ENCODE assay signal across 9 mouse cellular contexts in the genomic region with DNA sequence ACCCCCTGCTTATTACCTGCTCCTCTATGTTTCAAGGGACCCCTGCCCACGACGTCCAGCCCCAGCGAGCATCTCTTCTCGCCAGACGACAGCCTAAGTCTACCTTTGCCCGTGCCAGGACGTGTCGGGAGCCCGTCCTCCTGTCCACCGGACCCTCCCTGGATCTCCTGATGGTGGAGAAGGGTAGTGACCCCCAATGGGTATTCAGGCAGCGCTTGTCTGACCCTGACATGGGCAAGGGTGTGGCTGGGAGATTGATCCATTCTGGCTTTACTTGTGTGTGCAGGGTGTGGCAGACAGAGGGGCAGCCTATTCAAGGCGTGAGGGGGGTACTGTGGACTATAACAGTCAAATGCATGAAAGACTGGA. TPM values are rescaled to one million over a fixed set of nuclear protein-coding genes. Genes with fewer than 3 reads are reported as not detected.
DNase-seq lines count a peak whose midpoint lies in the region; ATAC-seq lines count a peak whose summit lies in the region.
"Had no signal": no experiment of that assay in that cellular context is flagged by ENCODE, and none has a peak within 500 bp of the region (broad histone marks: within the 10 kb centered on the region; RNA-seq: fewer than 3 reads in every experiment).

No protein-coding gene starts in this region.

- H3K27me3 ChIP-seq in heart, embryonic 15.5 days, result peaks cover 7% of the 10 kb centered on the region
- peaks cover 5% of the 10 kb centered on the region; the same call in 1 of the 2 replicates for H3K27me3 ChIP-seq in hindbrain, embryonic 12.5 days
- H3K27me3 ChIP-seq in midbrain, embryonic 11.5 days (ENCODE audit: control insufficient read depth, insufficient read depth, low read length), result no peaks in the 10 kb centered on the region

- H3K4me3 ChIP-seq in heart, embryonic 15.5 days, result peak overlapping the region; percentile 98
- peak overlapping the region; percentile 69 for H3K4me3 ChIP-seq in hindbrain, embryonic 12.5 days
- H3K4me3 ChIP-seq in midbrain, embryonic 11.5 days (ENCODE audit: low read depth, low read length), result peak overlapping the region; percentile 99

- peaks cover 21% of the 10 kb centered on the region for H3K4me1 ChIP-seq in heart, embryonic 15.5 days (replicated peaks)
- H3K4me1 ChIP-seq in hindbrain, embryonic 12.5 days, result peaks cover 26% of the 10 kb centered on the region
- H3K4me1 ChIP-seq in midbrain, embryonic 11.5 days (ENCODE audit: control insufficient read depth, insufficient read depth, low read length), result peaks cover 16% of the 10 kb centered on the region

- H3K4me2 ChIP-seq in heart, embryonic 15.5 days, result peak overlapping the region; percentile 97
- peak overlapping the region; percentile 95 for H3K4me2 ChIP-seq in hindbrain, embryonic 12.5 days (replicated peaks)
- H3K4me2 ChIP-seq in midbrain, embryonic 11.5 days, result peak overlapping the region; percentile 95

- peak overlapping the region; percentile 97 for H3K9ac ChIP-seq in heart, embryonic 15.5 days
- peak overlapping the region; percentile 88 for H3K9ac ChIP-seq in hindbrain, embryonic 12.5 days
- peak overlapping the region; percentile 97 for H3K9ac ChIP-seq in midbrain, embryonic 11.5 days (ENCODE audit: low read length)

- no peak for ATAC-seq in heart, embryonic 15.5 days (replicated peaks; ENCODE audit: insufficient number of reproducible peaks, insufficient read depth, low FRiP score, low read depth)
- peak; percentile 61 for ATAC-seq in hindbrain, embryonic 12.5 days (ENCODE audit: low FRiP score)
- ATAC-seq in midbrain, embryonic 11.5 days (ENCODE audit: low FRiP score), result peak; percentile 38

- peak overlapping the region; percentile 84 for H3K27ac ChIP-seq in heart, embryonic 15.5 days
- peak overlapping the region; percentile 77 for H3K27ac ChIP-seq in hindbrain, embryonic 12.5 days
- no peak overlapping the region for H3K27ac ChIP-seq in midbrain, embryonic 11.5 days (ENCODE audit: low read depth, low read length)

- DNase-seq in heart, adult 11 months, result no peak
- DNase-seq in MN1 (ENCODE audit: low spot score), result peak; percentile 60
- no peak for DNase-seq in midbrain, embryonic 11.5 days (ENCODE audit: low spot score, missing footprints)
- no peak for DNase-seq in cerebellum, postnatal 14 days
- no peak for DNase-seq in thymus, postnatal 25 days
- no peak for DNase-seq in layer of hippocampus, postnatal 10 days (ENCODE audit: low spot score in 2 of 2)

- no peaks in the 10 kb centered on the region for H3K9me3 ChIP-seq in heart, embryonic 15.5 days (replicated peaks)
- H3K9me3 ChIP-seq in hindbrain, embryonic 12.5 days (replicated peaks), result no peaks in the 10 kb centered on the region
- H3K9me3 ChIP-seq in midbrain, embryonic 11.5 days (ENCODE audit: control insufficient read depth, low read length), result no peaks in the 10 kb centered on the region

- H3K36me3 ChIP-seq in heart, embryonic 15.5 days, result no peaks in the 10 kb centered on the region
- 0 out of 2 replicates have a peak, but pooled peaks cover 1% of the 10 kb centered on the region for H3K36me3 ChIP-seq in hindbrain, embryonic 12.5 days
- no peaks in the 10 kb centered on the region for H3K36me3 ChIP-seq in midbrain, embryonic 11.5 days (ENCODE audit: control insufficient read depth, insufficient read depth, low read length)

- 7% methylated on average over 12 of the region's 12 CpGs for WGBS in heart, embryonic 15.5 days
- WGBS in hindbrain, embryonic 12.5 days, result 5% methylated on average over 12 of the region's 12 CpGs
- 3% methylated on average over 12 of the region's 12 CpGs for WGBS in midbrain, embryonic 11.5 days

RNA-seq across cellular contexts. Expression of a gene that starts 0.3 kb away (rescaled TPM):
- 2.2 and 2.8 TPM in 2 replicates for polyA plus RNA-seq in heart, embryonic 15.5 days (2015; fragmentation: Nextera tagmentation; extraction: Ambion mirVana)
- 16.9 and 18.6 TPM in 2 replicates for polyA plus RNA-seq in hindbrain, embryonic 12.5 days (2016; fragmentation: Nextera tagmentation; extraction: Ambion mirVana)
- 4.3 and 4.5 TPM in 2 replicates for polyA plus RNA-seq in midbrain, embryonic 11.5 days (2014; fragmentation: Nextera tagmentation; extraction: Ambion mirVana)
- 10 to 100 TPM; 21.8 to 24.4 TPM for total RNA-seq in layer of hippocampus, postnatal 10 days (2021)

RNA-seq across cellular contexts. Expression of a gene that starts 23.3 kb away (rescaled TPM):
- polyA plus RNA-seq in heart, embryonic 15.5 days (2015; fragmentation: Nextera tagmentation; extraction: Ambion mirVana), result not detected in 2 replicates
- not detected in 2 replicates for polyA plus RNA-seq in hindbrain, embryonic 12.5 days (2016; fragmentation: Nextera tagmentation; extraction: Ambion mirVana)
- 0.08 TPM in 1 of 2 replicates, not detected in the other for polyA plus RNA-seq in midbrain, embryonic 11.5 days (2014; fragmentation: Nextera tagmentation; extraction: Ambion mirVana)
- total RNA-seq in layer of hippocampus, postnatal 10 days (2021), result 1 to 10 TPM; 9.4 to 9.9 TPM

RNA-seq across cellular contexts. Expression of a gene that starts 35.2 kb away (rescaled TPM):
- 6.1 and 8.8 TPM in 2 replicates for polyA plus RNA-seq in heart, embryonic 15.5 days (2015; fragmentation: Nextera tagmentation; extraction: Ambion mirVana)
- 25.7 and 28.3 TPM in 2 replicates for polyA plus RNA-seq in hindbrain, embryonic 12.5 days (2016; fragmentation: Nextera tagmentation; extraction: Ambion mirVana)
- 22.0 and 25.9 TPM in 2 replicates for polyA plus RNA-seq in midbrain, embryonic 11.5 days (2014; fragmentation: Nextera tagmentation; extraction: Ambion mirVana)
- total RNA-seq in layer of hippocampus, postnatal 10 days (2021), result 10 to 100 TPM; 22.8 to 25.1 TPM

RNA-seq across cellular contexts. Expression of a gene that starts 43.4 kb away (rescaled TPM):
- polyA plus RNA-seq in heart, embryonic 15.5 days (2015; fragmentation: Nextera tagmentation; extraction: Ambion mirVana), result not detected in 2 replicates
- polyA plus RNA-seq in hindbrain, embryonic 12.5 days (2016; fragmentation: Nextera tagmentation; extraction: Ambion mirVana), result not detected in 2 replicates
- not detected in 2 replicates for polyA plus RNA-seq in midbrain, embryonic 11.5 days (2014; fragmentation: Nextera tagmentation; extraction: Ambion mirVana)
- not detected for total RNA-seq in layer of hippocampus, postnatal 10 days (2021)
- total RNA-seq: gastrocnemius, postnatal 14 days had no signal

RNA-seq across cellular contexts. Expression of a gene that starts 45.0 kb away (rescaled TPM):
- 18.7 and 25.7 TPM in 2 replicates for polyA plus RNA-seq in heart, embryonic 15.5 days (2015; fragmentation: Nextera tagmentation; extraction: Ambion mirVana)
- 48.0 and 55.2 TPM in 2 replicates for polyA plus RNA-seq in hindbrain, embryonic 12.5 days (2016; fragmentation: Nextera tagmentation; extraction: Ambion mirVana)
- 41.5 and 46.6 TPM in 2 replicates for polyA plus RNA-seq in midbrain, embryonic 11.5 days (2014; fragmentation: Nextera tagmentation; extraction: Ambion mirVana)
- total RNA-seq in layer of hippocampus, postnatal 10 days (2021), result 10 to 100 TPM; 22.5 to 22.8 TPM
